Mouse (Mus musculus): Measurements from ENCODE around the gene Srd5a1. TPM values are rescaled to one million over a fixed set of nuclear protein-coding genes. Genes with fewer than 3 reads are reported as not detected.
A peak's percentile ranks its signal among the peaks of the same experiment; 100 is the strongest.

Gene Srd5a1
- polyA plus RNA-seq, 1 experiment, result 3.6 TPM

DNA sequence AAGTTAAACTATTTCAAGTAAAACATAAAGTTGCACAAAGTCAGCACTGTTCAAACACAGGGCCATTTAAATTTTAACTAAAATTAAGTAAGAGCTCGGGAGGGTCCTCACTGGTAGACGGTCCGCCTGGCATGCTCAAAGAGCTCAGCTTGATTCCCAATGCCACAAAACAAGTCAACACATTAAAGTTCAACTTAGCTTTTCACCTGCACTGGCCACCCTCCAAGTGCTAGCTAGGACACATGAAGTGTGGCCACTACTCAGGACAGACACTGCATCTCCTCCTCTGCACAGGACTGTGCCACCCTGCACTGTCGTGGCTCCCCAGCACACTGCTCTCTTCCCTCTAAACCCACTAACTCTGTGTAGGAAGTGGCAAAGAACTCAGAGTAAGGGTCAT, 85.4 kb downstream of the Srd5a1 start:
- Histone ChIP-seq H3K4me3 (ENCODE audit: insufficient read depth, low read length) (peak overlapping the region; percentile 28), H3K27ac (ENCODE audit: insufficient read depth, low read depth, low read length) (no peak overlapping the region), H3K4me1 (ENCODE audit: control insufficient read depth, insufficient read depth, low read length) (peaks cover 28% of the 10 kb centered on the region)
- TF ChIP-seq POLR2A (IDR thresholded peaks at IDR 0.05; ENCODE audit: borderline replicate concordance, low read depth, low read length), result no peak
- no peak for TF ChIP-seq CTCF (IDR thresholded peaks at IDR 0.05; ENCODE audit: low read depth, low read length)

DNA sequence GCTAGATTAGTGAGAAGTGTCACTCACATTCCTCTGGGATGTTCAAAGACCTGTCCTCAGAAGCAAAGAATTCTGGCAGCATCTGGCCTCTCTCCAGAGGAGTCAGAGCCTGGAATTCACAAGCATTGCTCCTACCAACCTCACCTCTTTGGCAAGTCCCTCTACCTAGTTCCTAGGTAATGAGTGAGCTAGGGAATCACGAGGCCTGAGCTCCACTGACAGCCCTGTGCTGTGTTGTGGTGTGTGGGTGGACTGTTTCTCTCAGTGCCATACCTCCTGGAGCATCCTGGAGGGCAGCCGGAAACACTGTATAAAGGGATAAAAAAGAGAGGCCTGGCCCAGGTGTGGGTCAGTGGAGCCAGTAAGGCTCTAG, 87.1 kb downstream of the Srd5a1 start:
- TF ChIP-seq POLR2A (IDR thresholded peaks at IDR 0.05; ENCODE audit: borderline replicate concordance, low read depth, low read length), result no peak
- TF ChIP-seq CTCF (IDR thresholded peaks at IDR 0.05; ENCODE audit: low read depth, low read length), result no peak
- Histone ChIP-seq H3K4me3 (ENCODE audit: insufficient read depth, low read length) (no peak overlapping the region), H3K4me1 (ENCODE audit: control insufficient read depth, insufficient read depth, low read length) (peaks cover 31% of the 10 kb centered on the region), H3K27ac (ENCODE audit: insufficient read depth, low read depth, low read length) (no peak overlapping the region)

Other genes starting within 250 kb of the Srd5a1 start
- 27.7 and 33.6 TPM in 2 replicates for gene Nsun2, start 77.7 kb downstream of the Srd5a1 start, polyA plus RNA-seq (2012; ENCODE audit: insufficient read depth, insufficient read length, missing spikeins)
- gene Tent4a, start 76.8 kb downstream of the Srd5a1 start, polyA plus RNA-seq (2012; ENCODE audit: insufficient read depth, insufficient read length, missing spikeins), result 12.7 and 15.0 TPM in 2 replicates
- gene Ube2ql1, start 128.4 kb upstream of the Srd5a1 start, polyA plus RNA-seq (2012; ENCODE audit: insufficient read depth, insufficient read length, missing spikeins), result not detected in 2 replicates
- gene Med10, start 191.0 kb upstream of the Srd5a1 start, polyA plus RNA-seq (2012; ENCODE audit: insufficient read depth, insufficient read length, missing spikeins), result 49.9 and 55.0 TPM in 2 replicates

Measured in bone marrow macrophage, adult 2 months (primary cell).